10 mouse cellular contexts compared by ENCODE assay signal in the genomic region with DNA sequence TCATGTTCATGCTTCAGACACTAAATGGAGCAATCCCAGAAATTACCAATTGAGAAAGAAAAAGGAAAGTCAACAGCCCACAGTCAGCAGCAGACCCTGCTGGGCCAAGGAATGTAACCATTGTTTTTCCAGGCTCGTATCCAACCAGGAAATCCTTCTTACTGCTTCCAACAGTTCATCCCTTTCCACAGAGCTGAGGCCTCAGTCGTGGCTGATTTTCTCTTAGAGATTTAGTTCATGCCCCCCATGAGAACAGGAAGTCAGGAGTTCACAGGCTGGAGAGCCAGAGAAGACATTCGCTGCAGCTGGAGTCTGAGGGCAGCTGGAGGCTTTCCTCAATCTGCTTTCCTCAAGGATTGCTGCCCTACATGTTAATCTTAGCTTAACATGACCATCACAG. TPM values are rescaled to one million over a fixed set of nuclear protein-coding genes. Genes with fewer than 3 reads are reported as not detected.
DNase-seq lines count a peak whose midpoint lies in the region; ATAC-seq and TF ChIP-seq lines count a peak whose summit lies in the region.
"Had no signal": no experiment of that assay in that cellular context is flagged by ENCODE, and none has a peak within 500 bp of the region (broad histone marks: within the 10 kb centered on the region; RNA-seq: fewer than 3 reads in every experiment).

No protein-coding gene starts in this region.

- no peak for TF ChIP-seq POLR2A in embryonic fibroblast, embryonic 13.5 days (IDR thresholded peaks at IDR 0.05; ENCODE audit: low read depth, low read length)

- no peak for TF ChIP-seq CTCF in intestine, postnatal 0 days (IDR thresholded peaks at IDR 0.05; ENCODE audit: low read depth)
- TF ChIP-seq CTCF in embryonic fibroblast, embryonic 13.5 days (IDR thresholded peaks at IDR 0.05; ENCODE audit: borderline replicate concordance, insufficient read depth, low read length): no peak

- no peaks in the 10 kb centered on the region for H3K27me3 ChIP-seq in intestine, embryonic 14.5 days (replicated peaks; ENCODE audit: control insufficient read depth, insufficient read depth, low read length)
- no peaks in the 10 kb centered on the region for H3K27me3 ChIP-seq in intestine, postnatal 0 days (replicated peaks; ENCODE audit: control insufficient read depth, insufficient read depth, low read length)
- H3K27me3 ChIP-seq in intestine, embryonic 16.5 days (replicated peaks; ENCODE audit: control insufficient read depth, insufficient read depth, low read length): no peaks in the 10 kb centered on the region

- no peak overlapping the region for H3K9ac ChIP-seq in intestine, embryonic 14.5 days (ENCODE audit: low read length)
- no peak overlapping the region for H3K9ac ChIP-seq in intestine, postnatal 0 days (ENCODE audit: low read depth, low read length)
- no peak overlapping the region for H3K9ac ChIP-seq in intestine, embryonic 16.5 days (ENCODE audit: low read depth, low read length)

- no peaks in the 10 kb centered on the region for H3K36me3 ChIP-seq in intestine, embryonic 14.5 days (ENCODE audit: control insufficient read depth, insufficient read depth, low read length)
- H3K36me3 ChIP-seq in intestine, postnatal 0 days (ENCODE audit: control insufficient read depth, insufficient read depth): no peaks in the 10 kb centered on the region
- H3K36me3 ChIP-seq in intestine, embryonic 16.5 days (ENCODE audit: control insufficient read depth, insufficient read depth, low read length): no peaks in the 10 kb centered on the region

- WGBS in intestine, embryonic 14.5 days: 18% methylated on average over 3 of the region's 3 CpGs
- 30% methylated on average over 3 of the region's 3 CpGs for WGBS in intestine, postnatal 0 days
- WGBS in intestine, embryonic 16.5 days: 21% methylated on average over 3 of the region's 3 CpGs

- peaks cover 4% of the 10 kb centered on the region; the same call in 1 of the 2 replicates for H3K4me1 ChIP-seq in intestine, embryonic 14.5 days (replicated peaks; ENCODE audit: control insufficient read depth, insufficient read depth, low read length)
- H3K4me1 ChIP-seq in intestine, postnatal 0 days (replicated peaks; ENCODE audit: control insufficient read depth, insufficient read depth, low read length): no peaks in the 10 kb centered on the region
- H3K4me1 ChIP-seq in embryonic fibroblast, embryonic 13.5 days (ENCODE audit: control insufficient read depth, insufficient read depth, low read length): peaks cover 12% of the 10 kb centered on the region
- H3K4me1 ChIP-seq in intestine, embryonic 16.5 days (ENCODE audit: control insufficient read depth, insufficient read depth, low read length): 0 out of 2 replicates have a peak, but pooled peaks cover 4% of the 10 kb centered on the region

- no peak for ATAC-seq in intestine, embryonic 14.5 days (replicated peaks; ENCODE audit: low FRiP score, low TSS enrichment, low read depth)
- no peak for ATAC-seq in intestine, postnatal 0 days
- ATAC-seq in intestine, embryonic 16.5 days: peak; percentile 49

- no peak for DNase-seq in intestine, embryonic 14.5 days (ENCODE audit: low spot score)
- DNase-seq in lung, postnatal 14 days: peak; percentile 59
- no peak for DNase-seq in left cerebral cortex, adult 18-20 months (ENCODE audit: low spot score in 2 of 2)
- DNase-seq in embryo, embryonic 10.5 days (ENCODE audit: low spot score): no peak
- no peak for DNase-seq in spleen, postnatal 4 days (ENCODE audit: low spot score in 2 of 2)
- DNase-seq: cerebellum, adult 11-12 months had no signal

- no peak overlapping the region for H3K4me2 ChIP-seq in intestine, embryonic 14.5 days (ENCODE audit: low read length)
- H3K4me2 ChIP-seq in intestine, postnatal 0 days (replicated peaks; ENCODE audit: low read depth): no peak overlapping the region
- H3K4me2 ChIP-seq in intestine, embryonic 16.5 days (ENCODE audit: low read depth, low read length): no peak overlapping the region

- peak overlapping the region; percentile 47; the same call in 1 of the 2 replicates for H3K27ac ChIP-seq in intestine, embryonic 14.5 days (ENCODE audit: low read depth)
- H3K27ac ChIP-seq in intestine, postnatal 0 days (ENCODE audit: low read depth, low read length): no peak overlapping the region
- peak overlapping the region; percentile 75 for H3K27ac ChIP-seq in embryonic fibroblast, embryonic 13.5 days (ENCODE audit: insufficient read depth, low read length)
- peak overlapping the region; percentile 67 for H3K27ac ChIP-seq in intestine, embryonic 16.5 days (ENCODE audit: low read length)

- no peaks in the 10 kb centered on the region for H3K9me3 ChIP-seq in intestine, embryonic 14.5 days (ENCODE audit: control insufficient read depth, low read length)
- no peaks in the 10 kb centered on the region for H3K9me3 ChIP-seq in intestine, postnatal 0 days (ENCODE audit: control insufficient read depth)
- no peaks in the 10 kb centered on the region for H3K9me3 ChIP-seq in intestine, embryonic 16.5 days (ENCODE audit: control insufficient read depth, low read length)

- no peak overlapping the region for H3K4me3 ChIP-seq in intestine, embryonic 14.5 days (ENCODE audit: low read depth, low read length)
- H3K4me3 ChIP-seq in intestine, postnatal 0 days (ENCODE audit: low read depth, low read length): no peak overlapping the region
- H3K4me3 ChIP-seq in embryonic fibroblast, embryonic 13.5 days (ENCODE audit: insufficient read depth, low read length): no peak overlapping the region
- no peak overlapping the region for H3K4me3 ChIP-seq in intestine, embryonic 16.5 days (ENCODE audit: low read length)

RNA-seq across cellular contexts. Expression of gene Ifnar2, which starts 9.1 kb away (rescaled TPM):
- 41.1 and 44.0 TPM in 2 replicates for polyA plus RNA-seq in intestine, embryonic 14.5 days (2014; fragmentation: Nextera tagmentation; extraction: Ambion mirVana)
- polyA plus RNA-seq in intestine, postnatal 0 days (2015; fragmentation: Nextera tagmentation; extraction: Ambion mirVana): 68.4 and 75.5 TPM in 2 replicates
- polyA plus RNA-seq in embryonic fibroblast, embryonic 13.5 days (2011; ENCODE audit: insufficient read length, low read depth, missing spikeins): 54.8 and 68.1 TPM in 2 replicates
- polyA plus RNA-seq in intestine, embryonic 16.5 days (2015; fragmentation: Nextera tagmentation; extraction: Ambion mirVana): 45.1 and 45.7 TPM in 2 replicates
- total RNA-seq in left cerebral cortex, adult 18-20 months (2021): 10 to 100 TPM; 21.0 to 23.7 TPM

RNA-seq across cellular contexts. Expression of gene Gm21970, which starts 28.0 kb away (rescaled TPM):
- 0.45 TPM in 1 of 2 replicates, not detected in the other for polyA plus RNA-seq in intestine, embryonic 14.5 days (2014; fragmentation: Nextera tagmentation; extraction: Ambion mirVana)
- polyA plus RNA-seq in intestine, postnatal 0 days (2015; fragmentation: Nextera tagmentation; extraction: Ambion mirVana): not detected in 2 replicates
- polyA plus RNA-seq in embryonic fibroblast, embryonic 13.5 days (2011; ENCODE audit: insufficient read length, low read depth, missing spikeins): 9.3 TPM in 1 of 2 replicates, not detected in the other
- not detected in 2 replicates for polyA plus RNA-seq in intestine, embryonic 16.5 days (2015; fragmentation: Nextera tagmentation; extraction: Ambion mirVana)
- not detected for total RNA-seq in left cerebral cortex, adult 18-20 months (2021)
- total RNA-seq: ES-E14 had no signal

RNA-seq across cellular contexts. Expression of gene Il10rb, which starts 42.5 kb away (rescaled TPM):
- 35.4 and 36.8 TPM in 2 replicates for polyA plus RNA-seq in intestine, embryonic 14.5 days (2014; fragmentation: Nextera tagmentation; extraction: Ambion mirVana)
- 123 and 124 TPM in 2 replicates for polyA plus RNA-seq in intestine, postnatal 0 days (2015; fragmentation: Nextera tagmentation; extraction: Ambion mirVana)
- 29.0 and 34.6 TPM in 2 replicates for polyA plus RNA-seq in embryonic fibroblast, embryonic 13.5 days (2011; ENCODE audit: insufficient read length, low read depth, missing spikeins)
- 103 and 120 TPM in 2 replicates for polyA plus RNA-seq in intestine, embryonic 16.5 days (2015; fragmentation: Nextera tagmentation; extraction: Ambion mirVana)
- 1 to 10 TPM; 9.8 to 9.9 TPM for total RNA-seq in left cerebral cortex, adult 18-20 months (2021)
